Comparison of ENCODE assay signal across 19 mouse cellular contexts in the genomic region with DNA sequence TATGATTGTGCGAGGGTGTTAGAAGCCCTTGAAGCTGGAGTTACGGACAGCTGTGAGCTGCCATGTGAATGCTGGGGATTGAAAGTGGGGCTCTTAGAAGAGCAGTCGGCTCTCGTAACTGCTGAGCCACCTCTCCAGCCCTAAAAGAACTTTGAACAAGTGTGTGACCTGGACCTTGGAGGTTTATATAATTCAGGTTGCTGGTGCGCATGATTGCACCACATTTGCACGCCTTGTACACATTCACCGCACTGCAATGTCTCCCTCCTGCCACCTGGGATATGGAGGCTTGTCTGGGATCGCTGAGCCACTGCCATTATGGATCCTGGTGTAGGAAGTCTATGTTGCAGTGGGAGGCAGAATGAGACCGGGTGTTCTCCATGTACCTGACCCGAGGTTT.
"Had no signal": no experiment of that assay in that cellular context is flagged by ENCODE, and none has a peak within 500 bp of the region (broad histone marks: within the 10 kb centered on the region; RNA-seq: fewer than 3 reads in every experiment).

No protein-coding gene starts in this region.

- H3K9ac ChIP-seq: intestine, embryonic 15.5 days; limb, embryonic 12.5 days; limb, embryonic 15.5 days; liver, embryonic 12.5 days; liver, embryonic 15.5 days; lung, embryonic 15.5 days; midbrain, embryonic 13.5 days; neural tube, embryonic 13.5 days had no signal

- DNase-seq: left cerebral cortex, postnatal 4 days; lung, adult 18-20 months; lung, postnatal 10 days; lung, postnatal 36 days; retina, postnatal 1 day; thymus, adult 18-20 months; thymus, postnatal 36 days had no signal

- H3K4me1 ChIP-seq: intestine, embryonic 15.5 days; limb, embryonic 12.5 days; limb, embryonic 15.5 days; liver, embryonic 12.5 days; liver, embryonic 15.5 days; lung, embryonic 15.5 days; megakaryocyte, embryonic 14.5 days; midbrain, embryonic 10.5 days; midbrain, embryonic 13.5 days; neural tube, embryonic 13.5 days had no signal

- H3K4me2 ChIP-seq: intestine, embryonic 15.5 days; limb, embryonic 12.5 days; limb, embryonic 15.5 days; liver, embryonic 12.5 days; liver, embryonic 15.5 days; lung, embryonic 15.5 days; midbrain, embryonic 13.5 days; neural tube, embryonic 13.5 days had no signal

- H3K36me3 ChIP-seq: intestine, embryonic 15.5 days; limb, embryonic 12.5 days; limb, embryonic 15.5 days; liver, embryonic 12.5 days; liver, embryonic 15.5 days; lung, embryonic 15.5 days; midbrain, embryonic 10.5 days; midbrain, embryonic 13.5 days; neural tube, embryonic 13.5 days had no signal

- H3K27ac ChIP-seq: intestine, embryonic 15.5 days; limb, embryonic 12.5 days; limb, embryonic 15.5 days; liver, embryonic 12.5 days; liver, embryonic 15.5 days; lung, embryonic 15.5 days; midbrain, embryonic 10.5 days; midbrain, embryonic 13.5 days; neural tube, embryonic 13.5 days had no signal

- ATAC-seq: intestine, embryonic 15.5 days; liver, embryonic 12.5 days; midbrain, embryonic 13.5 days; midbrain, embryonic 16.5 days had no signal

- H3K27me3 ChIP-seq: intestine, embryonic 15.5 days; limb, embryonic 12.5 days; limb, embryonic 15.5 days; liver, embryonic 12.5 days; liver, embryonic 15.5 days; lung, embryonic 15.5 days; megakaryocyte, embryonic 14.5 days; midbrain, embryonic 13.5 days; neural tube, embryonic 13.5 days had no signal

- H3K9me3 ChIP-seq: intestine, embryonic 15.5 days; limb, embryonic 12.5 days; limb, embryonic 15.5 days; liver, embryonic 12.5 days; liver, embryonic 15.5 days; lung, embryonic 15.5 days; midbrain, embryonic 10.5 days; midbrain, embryonic 13.5 days; neural tube, embryonic 13.5 days had no signal

- H3K4me3 ChIP-seq: intestine, embryonic 15.5 days; limb, embryonic 12.5 days; limb, embryonic 15.5 days; liver, embryonic 12.5 days; liver, embryonic 15.5 days; lung, embryonic 15.5 days; megakaryocyte, embryonic 14.5 days; midbrain, embryonic 10.5 days; midbrain, embryonic 13.5 days; myocyte; neural tube, embryonic 13.5 days had no signal
